Mouse (Mus musculus) forebrain, embryonic 10.5 days (tissue): ENCODE measurements around the gene Zfp383. TPM values are rescaled to one million over a fixed set of nuclear protein-coding genes. Genes with fewer than 3 reads are reported as not detected.
"Not testable (repeated sequence)": the region's sequence is repeated elsewhere in the genome, so short reads cannot be mapped to it uniquely, and the experiment has no call there.

Experiments used
- DNase-seq: peaks from one replicate; pipeline ENCODE4 v3.0.0-alpha.2; 2017; ENCODE audit warnings: low spot score; ENCODE audit errors: extremely low spot score
- H3K27ac ChIP-seq: fragments of 300-500 bp; sonication (generic); 2 replicates; pipeline ENCODE4 v1.5.1; 2016; ENCODE audit warnings: mild to moderate bottlenecking
- H3K27me3 ChIP-seq: fragments of 300-500 bp; sonication (generic); 2 replicates; pipeline ENCODE4 v1.6.1; 2016; ENCODE audit warnings: mild to moderate bottlenecking; ENCODE audit not compliant: poor library complexity, severe bottlenecking
- H3K36me3 ChIP-seq: fragments of 300-500 bp; sonication (generic); replicated peaks from 2 replicates; pipeline ENCODE4 v1.6.1; 2016; ENCODE audit warnings: mild to moderate bottlenecking, moderate library complexity
- H3K4me1 ChIP-seq: fragments of 300-500 bp; sonication (generic); 2 replicates; pipeline ENCODE4 v1.6.1; 2016
- H3K4me3 ChIP-seq: fragments of 300-500 bp; sonication (generic); 2 replicates; pipeline ENCODE4 v1.5.1; 2016; ENCODE audit warnings: mild to moderate bottlenecking, moderate library complexity
- H3K9me3 ChIP-seq: fragments of 300-500 bp; sonication (generic); 2 replicates; pipeline ENCODE4 v1.6.1; 2016; ENCODE audit warnings: mild to moderate bottlenecking, moderate library complexity
- WGBS: fragments of 180-500 bp; shearing (Covaris S2); methylation state at CpG from one replicate; pipeline ENCODE4 v1.1.7; 2016; 5-methylcytosine and 5-hydroxymethylcytosine counted together
- polyA plus RNA-seq: library from polyadenylated mRNA; unstranded; fragments of >200 nt; fragmentation: Nextera tagmentation; extraction: Ambion mirVana; gene quantifications from 2 replicates; pipeline ENCODE4 v1.2.1, GENCODE M21; 2016

Zfp383 gene
- 4.0 and 5.2 TPM in 2 replicates for polyA plus RNA-seq

DNA sequence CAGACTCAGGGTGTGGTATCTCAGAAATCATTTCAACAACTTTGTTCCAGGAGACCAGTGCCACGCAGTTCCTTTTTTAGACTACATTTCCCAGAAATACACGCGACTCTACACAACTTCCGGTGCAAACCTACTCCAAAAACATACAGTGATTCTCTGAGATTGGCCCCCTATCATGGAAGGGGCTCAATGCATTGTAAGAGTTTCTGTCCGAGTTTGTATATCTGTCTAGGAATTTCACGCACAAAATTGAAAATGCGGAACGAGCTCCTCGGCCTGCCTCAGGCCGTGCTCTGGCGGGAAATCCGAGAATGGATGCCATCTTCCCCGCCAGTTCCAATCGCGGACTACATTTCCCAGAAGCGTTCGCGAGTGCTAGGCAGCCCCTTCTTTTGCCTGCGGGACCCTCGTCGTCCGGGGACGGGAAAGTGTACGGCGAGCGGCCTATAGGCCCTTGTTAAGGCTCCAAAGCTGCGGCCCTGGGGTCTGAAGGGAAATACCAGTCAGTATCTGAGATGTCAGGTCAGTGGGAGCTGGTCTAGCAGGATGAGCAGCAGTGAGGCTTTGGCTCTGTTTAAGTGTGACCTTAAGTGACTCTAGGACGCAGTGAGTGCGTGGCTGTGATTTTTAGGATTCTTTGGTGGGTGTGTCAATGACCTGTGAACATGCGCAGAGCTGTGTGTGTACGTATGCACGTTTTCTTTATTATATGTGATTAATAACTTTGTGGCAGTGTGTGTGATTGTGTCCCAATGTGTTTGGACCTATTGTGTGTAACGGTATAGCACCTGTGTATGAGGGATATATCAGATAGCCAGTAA lies at the start of gene Zfp383:
Gene Zfp383 (plus strand): TSS at position 94 of the 821 bp plus-strand sequence.
- H3K9me3 ChIP-seq = no peaks in the 10 kb centered on the region
- peaks cover 29% of the 10 kb centered on the region for H3K4me1 ChIP-seq
- WGBS = under 1% methylated on average over 33 of the region's 33 CpGs
- no peaks in the 10 kb centered on the region for H3K27me3 ChIP-seq
- peaks cover 38% of the 10 kb centered on the region for H3K36me3 ChIP-seq
- peak; percentile 90 for DNase-seq
- H3K27ac ChIP-seq = peak within 1 kb of the TSS; percentile 96
- peak within 1 kb of the TSS; percentile 64 for H3K4me3 ChIP-seq

DNA sequence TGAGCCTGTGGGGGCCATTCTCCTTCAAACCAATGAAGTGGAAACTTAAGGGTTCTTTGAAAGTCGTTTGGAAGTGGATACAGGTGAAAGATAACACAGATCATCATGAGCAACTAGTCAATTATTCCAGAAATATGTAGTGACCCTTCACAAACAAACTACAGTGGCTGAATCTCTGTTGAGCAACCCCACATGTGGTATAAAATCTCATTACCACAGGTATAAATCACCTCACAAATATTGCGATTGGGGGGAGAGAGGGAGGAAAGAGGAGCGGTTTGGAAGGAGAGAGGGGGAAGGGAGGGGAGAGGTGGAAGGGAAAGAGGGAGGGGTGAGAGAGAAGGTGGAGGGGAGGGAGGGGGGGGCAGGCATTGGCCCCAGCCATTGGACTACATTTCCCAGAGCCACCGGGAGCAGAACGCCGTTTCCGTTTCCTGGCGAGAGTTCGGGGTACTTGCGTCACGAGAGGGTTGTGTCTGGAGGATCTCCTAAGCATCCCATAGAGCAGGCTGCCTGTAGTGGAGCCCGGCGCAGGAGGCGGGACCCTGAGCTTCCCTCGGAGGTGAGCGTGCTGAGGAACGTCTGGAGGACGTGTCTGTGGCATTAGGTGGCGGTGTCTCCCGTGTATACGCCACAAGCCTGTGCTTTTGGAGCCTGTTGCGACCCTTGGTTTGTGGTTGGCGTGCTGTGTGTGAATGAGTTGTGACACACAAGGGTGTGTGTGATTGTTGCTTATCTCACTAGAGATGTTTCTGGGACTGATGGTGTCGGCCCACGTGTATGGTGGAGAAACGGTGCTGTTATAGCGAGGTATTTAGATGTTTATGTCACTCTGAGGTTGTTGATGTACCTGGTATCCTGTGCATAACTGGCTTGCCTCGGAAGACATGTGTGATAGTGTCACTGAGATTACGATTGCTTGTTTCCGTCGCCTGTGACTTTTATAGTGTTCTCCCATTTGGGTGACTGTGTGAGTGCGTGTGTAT lies 48.2 kb upstream of the Zfp383 start, which contains the start of gene Zfp420:
Gene Zfp420 (plus strand): TSS at position 448 of the 986 bp plus-strand sequence.
- Histone ChIP-seq H3K36me3 (peaks cover 10% of the 10 kb centered on the region), H3K9me3 (peaks cover 4% of the 10 kb centered on the region; the same call in 1 of the 2 replicates), H3K27ac (peak within 1 kb of the TSS; percentile 76), H3K27me3 (no peaks in the 10 kb centered on the region), H3K4me1 (peaks cover 13% of the 10 kb centered on the region), H3K4me3 (peak within 1 kb of the TSS; percentile 73)
- 8% methylated on average over 32 of the region's 32 CpGs for WGBS
- peak; percentile 85 for DNase-seq

DNA sequence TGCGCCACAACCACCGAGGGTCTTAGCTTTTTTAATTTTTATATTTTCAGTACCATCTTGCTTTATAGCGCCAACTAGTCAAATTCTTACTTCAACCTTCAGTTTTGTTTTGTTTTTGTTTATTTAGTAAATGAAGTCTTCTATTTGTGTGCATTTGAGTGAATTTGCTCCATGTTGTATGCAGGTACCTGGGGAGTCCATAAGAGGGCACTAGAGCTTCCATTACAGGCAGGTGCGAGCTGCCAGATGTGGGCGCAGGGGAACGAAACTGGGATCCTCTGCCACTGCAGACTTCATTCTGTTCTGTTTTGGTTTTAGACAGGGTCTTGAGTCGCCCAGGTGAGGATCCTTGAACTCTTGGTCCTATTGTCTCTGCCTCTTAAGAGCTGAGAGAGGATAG lies 46.4 kb upstream of the Zfp383 start:
- Histone ChIP-seq H3K36me3 (peaks cover 10% of the 10 kb centered on the region), H3K4me3 (no peak overlapping the region), H3K27ac (no peak overlapping the region), H3K9me3 (peaks cover 7% of the 10 kb centered on the region; the same call in 1 of the 2 replicates), H3K4me1 (peaks cover 13% of the 10 kb centered on the region), H3K27me3 (no peaks in the 10 kb centered on the region)
- DNase-seq = no peak
- 87% methylated on average over 7 of the region's 7 CpGs for WGBS

DNA sequence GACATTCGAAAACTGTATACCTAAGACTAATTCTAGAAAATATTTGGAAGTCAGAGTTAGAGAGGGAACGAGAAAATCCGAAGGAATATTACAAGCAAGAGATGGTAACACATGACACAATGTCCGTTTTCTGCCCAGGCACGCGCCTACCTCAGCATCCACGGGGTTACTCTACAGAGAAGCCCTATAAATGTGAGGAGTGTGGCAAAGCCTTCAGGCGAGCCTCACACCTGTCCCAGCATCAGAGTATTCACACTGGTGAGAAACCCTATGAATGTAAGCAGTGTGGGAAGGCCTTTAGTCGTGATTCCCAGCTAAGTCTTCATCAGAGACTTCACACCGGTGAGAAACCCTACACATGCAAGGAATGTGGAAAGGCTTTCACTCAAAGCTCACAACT lies 33.8 kb upstream of the Zfp383 start:
- WGBS = 97% methylated on average over 10 of the region's 10 CpGs
- Histone ChIP-seq H3K4me3 (no peak overlapping the region), H3K27ac (no peak overlapping the region), H3K36me3 (peaks cover 65% of the 10 kb centered on the region), H3K27me3 (no peaks in the 10 kb centered on the region), H3K4me1 (no peaks in the 10 kb centered on the region), H3K9me3 (peaks cover 48% of the 10 kb centered on the region)
- DNase-seq = no peak

DNA sequence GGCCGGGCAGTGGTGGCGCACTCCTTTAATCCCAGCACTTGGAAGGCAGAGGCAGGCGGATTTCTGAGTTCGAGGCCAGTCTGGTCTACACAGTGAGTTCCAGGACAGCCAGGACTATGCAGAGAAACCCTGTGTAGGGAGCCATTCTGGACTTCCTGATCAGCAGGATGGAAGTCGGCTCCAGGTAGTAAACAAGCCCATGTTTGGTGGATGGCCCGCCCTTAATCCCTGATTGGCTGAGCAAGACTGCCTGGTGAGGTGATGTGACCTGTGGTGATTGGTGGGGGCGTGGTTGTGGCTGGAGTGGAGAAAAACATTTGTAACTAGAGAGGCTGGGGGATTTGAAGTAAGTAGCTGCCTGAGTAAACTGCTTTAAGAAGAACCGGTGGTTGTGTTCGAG lies 30.5 kb upstream of the Zfp383 start:
- H3K27me3 ChIP-seq, H3K4me3 ChIP-seq, H3K4me1 ChIP-seq, DNase-seq, H3K27ac ChIP-seq: not testable (repeated sequence)
- peaks cover 54% of the 10 kb centered on the region for H3K36me3 ChIP-seq
- peaks cover 41% of the 10 kb centered on the region for H3K9me3 ChIP-seq
- WGBS = 95% methylated on average over 9 of the region's 9 CpGs

DNA sequence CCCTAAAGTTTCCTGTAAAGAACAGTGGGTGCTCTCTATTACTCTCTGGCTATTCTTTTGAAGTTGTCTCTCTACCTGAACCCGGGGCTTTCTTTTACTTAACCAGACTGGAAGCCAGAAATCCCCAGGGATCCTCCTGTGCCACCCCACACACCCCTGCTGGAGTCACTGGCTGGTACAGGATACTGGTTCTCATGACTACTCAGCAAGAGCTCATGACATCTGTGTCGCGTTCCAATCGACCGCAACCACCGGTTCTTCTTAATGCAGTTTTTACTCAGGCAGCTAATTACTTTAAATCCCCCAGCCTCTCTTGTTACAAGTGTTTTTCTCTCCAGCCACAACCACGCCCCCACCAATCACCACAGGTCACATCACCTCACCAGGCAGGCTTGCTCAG lies 28.0 kb upstream of the Zfp383 start:
- WGBS = 64% methylated on average over 7 of the region's 7 CpGs
- H3K4me3 ChIP-seq = no peak overlapping the region
- peaks cover 47% of the 10 kb centered on the region for H3K9me3 ChIP-seq
- H3K36me3 ChIP-seq = peaks cover 29% of the 10 kb centered on the region
- H3K27ac ChIP-seq = no peak overlapping the region
- H3K4me1 ChIP-seq = no peaks in the 10 kb centered on the region
- no peak for DNase-seq
- no peaks in the 10 kb centered on the region for H3K27me3 ChIP-seq

DNA sequence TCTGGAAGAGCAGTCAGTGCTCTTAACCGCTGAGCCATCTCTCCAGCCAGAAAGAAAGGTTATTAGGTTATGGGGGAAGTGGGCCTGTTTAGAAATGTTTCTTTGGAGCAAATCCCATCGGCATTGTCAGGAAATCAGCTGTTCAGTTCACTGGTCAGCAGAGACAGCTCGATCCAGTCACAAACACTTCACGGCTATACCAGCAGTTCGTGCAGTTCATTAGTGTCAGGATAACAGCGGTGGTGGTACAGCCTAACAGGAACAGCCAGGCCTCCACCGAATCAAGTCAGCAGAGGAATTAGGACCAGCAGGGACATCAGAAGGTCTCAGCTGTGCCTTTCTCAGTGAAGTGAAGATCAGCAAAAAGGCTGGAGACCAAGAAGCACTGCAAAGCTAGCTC lies 27.1 kb upstream of the Zfp383 start:
- DNase-seq = no peak
- 93% methylated on average over 7 of the region's 7 CpGs for WGBS
- Histone ChIP-seq H3K9me3 (peaks cover 47% of the 10 kb centered on the region), H3K27me3 (no peaks in the 10 kb centered on the region), H3K27ac (no peak overlapping the region), H3K4me3 (no peak overlapping the region), H3K4me1 (no peaks in the 10 kb centered on the region), H3K36me3 (peaks cover 20% of the 10 kb centered on the region)

DNA sequence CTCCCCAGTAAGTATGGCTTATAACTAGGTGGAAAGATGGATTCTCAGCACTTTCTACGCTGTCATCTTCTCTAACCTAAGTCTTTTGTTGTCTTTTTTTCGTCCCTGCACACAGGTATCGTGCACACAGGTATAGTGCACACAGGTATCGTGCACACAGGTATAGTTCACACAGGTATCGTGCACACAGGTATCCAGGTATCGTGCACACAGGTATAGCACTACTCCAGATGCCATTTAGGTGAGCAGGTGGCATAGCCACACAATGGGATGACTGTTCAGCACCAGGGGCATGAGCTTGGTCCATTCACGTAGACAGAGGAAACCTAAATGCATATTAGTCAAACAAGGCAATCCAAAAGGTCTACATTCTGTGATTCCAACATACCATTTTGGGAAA lies 17.5 kb upstream of the Zfp383 start:
- H3K4me1 ChIP-seq = no peaks in the 10 kb centered on the region
- DNase-seq = no peak
- H3K27ac ChIP-seq = no peak overlapping the region
- H3K4me3 ChIP-seq = no peak overlapping the region
- 95% methylated on average over 7 of the region's 7 CpGs for WGBS
- peaks cover 80% of the 10 kb centered on the region for H3K9me3 ChIP-seq
- no peaks in the 10 kb centered on the region for H3K27me3 ChIP-seq
- peaks cover 61% of the 10 kb centered on the region for H3K36me3 ChIP-seq

DNA sequence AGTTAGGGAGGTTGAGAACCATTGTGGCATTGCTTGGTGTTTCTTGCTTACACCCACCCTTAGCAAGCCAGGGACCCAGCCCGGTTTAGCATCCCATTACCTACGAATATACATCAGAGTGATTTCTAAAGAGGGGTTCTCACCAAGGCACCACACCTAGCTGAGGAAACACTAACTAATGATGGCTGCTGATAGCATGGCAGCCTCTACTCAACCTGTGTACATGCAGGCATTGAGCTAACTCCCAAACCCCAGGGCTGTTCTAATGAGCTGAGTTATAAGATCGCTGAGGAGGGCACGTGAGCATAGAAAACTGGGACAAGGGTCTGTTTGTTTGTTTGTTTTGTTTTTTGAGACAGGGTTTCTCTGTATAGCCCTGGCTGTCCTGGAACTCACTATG lies 15.3 kb upstream of the Zfp383 start:
- Histone ChIP-seq H3K36me3 (peaks cover 83% of the 10 kb centered on the region), H3K9me3 (peaks cover 69% of the 10 kb centered on the region), H3K4me3 (no peak overlapping the region), H3K4me1 (no peaks in the 10 kb centered on the region), H3K27ac (no peak overlapping the region), H3K27me3 (no peaks in the 10 kb centered on the region)
- no peak for DNase-seq
- WGBS = 96% methylated on average over 4 of the region's 4 CpGs

DNA sequence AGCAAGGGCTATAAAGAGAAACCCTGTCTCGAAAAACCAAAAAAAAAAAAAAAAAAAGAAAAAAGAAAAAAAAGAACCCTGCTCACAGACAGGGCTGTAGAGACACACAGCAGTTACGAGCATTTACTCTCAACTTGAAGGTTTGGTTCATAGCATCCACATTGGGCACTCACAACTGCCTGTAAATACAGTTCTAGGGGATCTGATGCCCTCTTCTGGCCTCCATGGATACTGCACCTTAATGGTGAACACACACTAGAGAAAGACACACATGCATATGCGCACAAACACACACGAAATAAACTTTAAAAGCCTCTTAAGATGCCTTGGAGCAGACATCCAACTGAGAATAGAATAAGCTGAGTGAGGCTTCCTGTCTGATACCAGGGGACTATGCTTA lies 9.7 kb upstream of the Zfp383 start:
- 94% methylated on average over 4 of the region's 4 CpGs for WGBS
- Histone ChIP-seq H3K36me3 (peaks cover 95% of the 10 kb centered on the region), H3K4me3 (no peak overlapping the region), H3K27me3 (no peaks in the 10 kb centered on the region), H3K9me3 (peaks cover 42% of the 10 kb centered on the region), H3K4me1 (no peaks in the 10 kb centered on the region), H3K27ac (no peak overlapping the region)
- DNase-seq = no peak

DNA sequence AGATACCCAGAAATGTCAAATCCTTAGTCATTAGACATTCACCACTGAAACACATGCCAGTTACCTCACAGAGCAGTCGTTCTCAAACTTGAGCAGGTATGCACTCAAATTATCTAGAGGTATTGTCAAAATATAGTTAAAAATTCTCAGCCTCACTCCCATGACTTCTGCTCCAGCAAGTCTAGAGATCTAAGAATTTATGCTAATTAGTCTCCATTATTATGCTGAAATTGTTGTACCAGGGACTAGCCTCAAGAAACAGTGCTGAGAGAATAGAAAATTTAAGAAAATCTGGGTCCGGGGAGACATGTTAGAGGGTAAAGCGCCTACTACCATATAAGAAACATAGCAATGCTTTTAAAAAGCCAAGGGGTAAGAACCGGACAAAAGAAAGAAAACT lies 3.9 kb upstream of the Zfp383 start:
- Histone ChIP-seq H3K36me3 (peaks cover 46% of the 10 kb centered on the region), H3K4me3 (no peak overlapping the region), H3K27me3 (no peaks in the 10 kb centered on the region), H3K4me1 (peaks cover 16% of the 10 kb centered on the region), H3K27ac (no peak overlapping the region), H3K9me3 (0 out of 2 replicates have a peak, but pooled peaks cover under 1% of the 10 kb centered on the region)
- 93% methylated on average over 4 of the region's 4 CpGs for WGBS
- DNase-seq = no peak

DNA sequence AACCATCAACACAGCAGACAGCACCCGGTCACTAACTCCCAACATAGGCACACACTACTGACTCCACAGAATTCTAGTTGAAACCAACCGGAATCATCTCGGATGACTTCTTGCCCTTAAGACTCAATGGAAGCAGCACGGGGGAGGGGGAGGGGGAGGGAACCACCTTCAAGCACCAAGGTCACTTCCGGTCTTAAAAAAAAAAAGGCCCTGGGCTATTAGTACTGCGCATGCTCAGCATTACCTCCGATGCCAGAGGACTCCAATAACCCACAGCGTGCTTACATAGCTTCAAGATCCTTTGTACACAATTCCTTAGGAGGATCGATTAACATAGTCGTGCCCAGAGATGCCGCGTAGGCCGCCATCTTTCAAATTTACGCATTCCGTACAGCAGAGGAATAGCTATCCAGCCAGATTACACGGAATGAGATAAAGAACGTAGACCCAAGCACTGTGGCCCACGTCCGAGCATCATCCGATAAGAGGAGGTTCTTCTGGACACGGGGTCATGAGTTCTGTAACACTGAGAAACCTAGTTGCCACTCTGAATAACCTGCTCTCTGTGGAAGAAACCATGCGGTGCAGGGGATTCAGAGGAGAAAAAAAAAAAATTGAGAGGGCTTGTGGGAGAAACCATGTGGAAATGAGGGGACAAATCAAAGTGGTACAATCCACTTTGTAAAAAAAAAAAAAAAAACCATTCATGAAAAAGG lies 1.9 kb upstream of the Zfp383 start, which contains the start of gene Zfp27:
Gene Zfp27 (minus strand): TSS at position 607 of the 716 bp plus-strand sequence.
- DNase-seq = peak; percentile 87
- WGBS = under 1% methylated on average over 22 of the region's 22 CpGs
- Histone ChIP-seq H3K4me1 (peaks cover 29% of the 10 kb centered on the region), H3K9me3 (no peaks in the 10 kb centered on the region), H3K36me3 (peaks cover 35% of the 10 kb centered on the region), H3K27ac (peak within 1 kb of the TSS; percentile 96), H3K27me3 (no peaks in the 10 kb centered on the region), H3K4me3 (peak within 1 kb of the TSS; percentile 64)
